Mouse (Mus musculus) retina, postnatal 7 days (tissue): ENCODE data around the gene Rab2b.

Experiments
- DNase-seq: peaks from one replicate; pipeline ENCODE4 v3.0.0-alpha.2; 2012; ENCODE audit warnings: low read depth, low spot score

The Rab2b gene

DNA sequence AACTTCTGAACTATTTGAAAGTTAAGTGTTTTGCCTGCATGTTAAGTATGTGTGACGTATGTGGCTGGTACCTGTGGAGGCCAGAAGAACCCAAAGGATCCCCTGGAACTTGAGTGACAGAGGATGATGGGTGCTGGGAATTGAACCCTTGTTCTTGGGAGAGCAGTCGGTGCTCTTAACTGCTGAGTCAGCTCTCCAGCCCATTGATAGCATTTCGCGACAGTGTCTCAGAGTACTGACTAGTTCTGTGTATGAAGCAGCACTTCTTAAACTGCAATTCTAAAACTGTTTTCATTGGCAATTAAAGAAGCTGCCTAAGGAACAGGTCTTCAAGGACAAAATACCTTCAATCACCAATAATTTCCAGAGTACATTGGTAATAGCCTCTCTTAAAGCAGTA lies 2.1 kb downstream of the Rab2b start:
- DNase-seq: no peak

DNA sequence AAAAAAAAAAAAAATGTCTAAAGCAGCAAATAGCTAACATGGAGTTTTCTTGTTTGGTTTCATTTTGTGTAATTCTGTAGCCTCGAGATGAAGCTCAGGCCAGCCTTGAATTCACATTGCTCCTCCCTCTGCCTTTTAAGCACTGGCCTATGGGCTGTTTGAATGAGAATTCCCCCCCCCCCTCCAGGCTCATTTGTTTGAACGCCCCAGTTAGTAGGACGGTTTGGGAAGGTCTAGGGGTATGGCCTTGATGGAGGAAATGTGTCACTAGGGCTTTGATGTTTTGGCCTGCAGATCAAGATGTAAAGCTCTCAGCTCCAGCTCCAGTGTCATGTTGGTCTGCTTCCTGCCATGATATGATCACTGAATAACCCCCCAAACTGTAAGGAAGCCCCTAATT lies 6.6 kb downstream of the Rab2b start:
- no peak for DNase-seq

DNA sequence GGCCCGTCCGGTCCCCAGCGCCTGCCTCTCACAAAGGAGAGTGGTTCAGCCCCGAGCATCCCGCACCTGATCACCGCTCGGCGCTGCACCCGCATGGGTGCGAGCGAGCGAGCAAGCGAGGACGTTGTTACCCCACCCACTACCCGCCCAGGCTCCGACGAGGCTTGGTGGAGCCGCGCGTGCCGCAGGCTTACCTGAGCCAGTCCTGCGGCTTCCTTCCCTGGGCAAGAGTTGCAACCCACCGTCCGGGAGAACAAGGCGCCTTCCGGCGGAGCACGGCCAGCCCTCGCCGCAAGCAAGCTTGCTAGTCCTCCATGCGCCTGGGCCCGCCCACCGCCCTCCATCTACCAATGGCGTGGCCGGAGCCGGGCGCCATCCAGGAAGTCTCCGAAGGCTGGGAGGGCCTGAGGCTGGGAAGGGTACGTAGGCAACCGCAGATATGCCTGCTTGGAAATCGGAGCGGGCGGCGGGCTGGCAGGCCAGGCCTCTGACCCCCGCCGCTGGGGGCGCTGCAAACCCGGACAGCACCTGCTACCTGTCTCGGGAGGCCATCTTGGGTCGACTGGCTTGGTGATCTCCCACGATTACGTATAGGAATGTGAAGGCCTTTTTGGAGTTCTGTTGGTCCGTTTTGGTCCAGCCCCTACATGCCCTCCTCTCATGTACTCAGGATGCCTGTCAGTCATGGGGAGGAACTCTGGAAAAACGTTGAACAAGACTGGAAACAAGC lies 21.7 kb downstream of the Rab2b start, which contains the start of gene Chd8:
Gene Chd8 (minus strand): TSS at position 297 of the 730 bp plus-strand sequence.
- DNase-seq: peak; percentile 94

DNA sequence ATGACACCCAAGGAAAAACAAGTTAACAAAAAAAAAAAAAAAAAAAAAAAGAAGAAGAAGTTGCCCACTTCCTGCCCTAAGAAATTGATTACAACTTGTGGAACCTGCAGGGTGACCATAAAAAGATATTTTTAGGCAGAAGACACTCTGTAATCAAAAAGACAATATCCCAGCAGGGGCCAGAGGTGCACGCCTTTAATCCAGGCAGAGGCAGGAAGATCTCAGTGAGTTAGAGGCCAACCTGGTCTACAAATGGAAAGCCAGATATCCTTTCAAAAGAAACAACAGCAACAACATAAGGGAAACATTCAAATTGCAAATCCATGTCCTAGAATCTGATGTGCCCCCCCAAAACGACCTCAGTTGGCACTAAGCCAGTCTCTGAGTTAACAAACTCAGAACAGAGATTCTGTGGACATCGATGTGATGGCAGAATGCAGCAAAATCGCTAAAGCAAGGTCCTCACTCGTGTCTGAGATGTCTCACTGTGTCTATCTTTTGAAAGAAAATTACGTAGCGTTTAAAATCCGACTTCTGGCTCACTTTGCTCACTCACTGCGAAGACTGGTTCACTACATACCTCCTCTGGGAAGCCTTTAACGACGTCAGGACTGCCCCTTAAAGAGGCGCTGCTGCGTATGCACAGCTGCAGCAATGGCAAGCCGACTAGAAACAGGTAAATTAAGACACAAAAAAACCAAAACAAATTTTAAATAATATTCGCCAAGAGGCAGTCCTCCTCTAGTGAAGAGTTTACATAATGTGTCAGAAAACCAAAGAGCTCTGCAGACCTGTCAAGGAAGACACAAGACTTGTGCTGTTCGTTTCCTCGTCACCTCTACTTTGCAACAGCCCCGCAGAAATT lies 22.8 kb downstream of the Rab2b start:
- DNase-seq: no peak

DNA sequence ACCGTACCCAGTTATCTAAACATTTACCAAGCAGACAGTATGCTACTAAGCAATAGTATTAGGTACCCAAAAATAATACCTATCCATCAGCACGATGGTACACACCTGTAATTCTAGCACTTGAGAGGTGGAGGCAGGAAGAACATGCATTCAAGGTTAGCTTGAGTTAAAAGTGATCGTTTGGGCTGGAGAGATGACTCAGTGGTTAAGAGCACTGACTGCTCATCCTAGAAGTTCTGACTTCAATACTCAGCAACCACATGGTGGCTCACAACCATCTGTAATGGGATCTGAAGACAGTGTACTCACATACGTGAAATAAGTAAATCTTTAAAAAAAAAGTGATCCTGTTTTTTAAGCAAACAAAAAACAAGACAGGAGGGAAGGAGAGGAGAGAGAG lies 33.2 kb downstream of the Rab2b start:
- no peak for DNase-seq

DNA sequence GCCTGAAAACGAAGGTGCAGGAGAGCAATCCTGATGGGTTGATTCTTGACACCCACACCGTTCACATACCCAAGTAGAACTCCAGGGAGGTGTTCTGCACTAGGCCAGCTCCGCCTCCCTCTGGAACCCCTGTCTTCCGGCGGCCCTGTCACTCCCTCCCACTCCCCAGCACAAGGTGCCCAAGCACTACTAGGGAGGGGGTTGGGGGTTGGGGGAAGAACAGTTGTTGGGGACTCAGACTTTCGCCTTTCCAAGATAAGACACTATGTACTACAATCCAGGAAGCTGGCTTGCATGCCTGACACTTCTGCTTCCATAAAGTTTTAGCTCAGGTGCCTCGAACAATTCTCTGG lies 34.7 kb downstream of the Rab2b start:
- no peak for DNase-seq

DNA sequence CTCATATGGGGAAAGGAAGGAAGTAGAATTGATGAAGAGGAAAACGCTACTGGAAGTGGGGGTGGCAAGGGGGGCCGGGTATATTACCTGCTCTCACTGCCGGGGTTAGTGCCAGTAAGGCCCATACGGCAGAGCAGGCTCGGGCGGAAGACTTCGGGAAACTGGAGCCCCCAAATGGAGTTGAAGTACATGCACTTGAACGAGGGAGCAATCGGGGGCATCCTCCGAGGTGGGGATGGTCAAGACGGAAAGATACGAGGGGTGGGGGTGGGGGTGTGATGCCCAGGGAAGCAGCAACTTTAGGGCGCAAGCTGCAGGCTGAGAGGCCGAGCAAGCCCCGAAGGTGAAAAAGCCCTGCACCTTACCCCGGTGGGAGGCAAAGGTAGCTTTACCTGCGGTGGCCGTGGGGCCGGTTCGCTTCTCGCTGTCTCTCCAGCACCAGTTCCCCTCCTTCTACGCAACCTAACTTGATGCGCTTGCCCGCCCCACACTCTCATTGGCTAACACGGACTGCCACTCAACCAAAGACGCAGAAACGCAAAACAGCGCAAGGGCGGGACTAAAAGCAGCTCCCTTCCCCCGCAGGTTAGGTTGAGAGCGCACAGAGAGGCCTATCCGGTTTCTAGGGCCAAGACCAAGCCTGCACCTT lies 35.2 kb downstream of the Rab2b start:
- DNase-seq: peak; percentile 100

DNA sequence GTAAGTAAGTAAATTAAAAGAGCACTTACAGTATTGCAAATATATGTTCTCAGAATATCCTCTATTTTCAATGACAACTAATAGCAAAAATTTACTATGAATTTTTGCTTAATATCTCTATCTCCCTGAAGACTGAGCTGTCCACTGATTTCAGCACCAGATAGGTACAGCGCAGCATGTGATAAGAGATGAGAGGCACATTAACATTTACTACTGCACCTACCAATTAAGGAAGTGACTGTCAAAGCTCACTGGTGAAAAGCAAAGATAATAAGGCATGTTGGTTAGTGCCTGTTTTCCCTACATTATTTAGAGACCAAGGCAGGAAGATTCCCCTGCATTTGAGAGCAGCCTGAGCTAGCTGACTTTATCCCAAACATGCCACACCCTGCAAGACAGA lies 43.1 kb downstream of the Rab2b start:
- no peak for DNase-seq

DNA sequence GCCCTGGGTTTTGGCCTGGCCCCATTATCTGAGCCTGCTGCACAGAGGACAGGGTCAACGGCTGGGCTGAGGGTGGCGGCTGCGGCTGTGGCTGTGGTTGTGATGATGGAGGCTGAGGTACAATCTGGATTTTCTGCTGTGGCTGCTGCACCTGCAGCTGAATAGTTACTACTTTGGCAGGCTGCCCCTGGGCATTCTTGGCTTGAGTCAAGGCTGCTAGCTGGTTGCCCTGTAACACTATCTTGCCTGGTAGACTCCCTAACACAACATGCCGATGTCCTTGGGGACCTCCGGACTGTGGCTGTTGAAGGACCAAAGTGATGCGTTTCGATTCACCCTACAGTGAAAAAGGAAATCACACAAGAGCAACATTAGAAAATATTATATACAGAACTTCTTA lies 44.2 kb downstream of the Rab2b start:
- DNase-seq: no peak

DNA sequence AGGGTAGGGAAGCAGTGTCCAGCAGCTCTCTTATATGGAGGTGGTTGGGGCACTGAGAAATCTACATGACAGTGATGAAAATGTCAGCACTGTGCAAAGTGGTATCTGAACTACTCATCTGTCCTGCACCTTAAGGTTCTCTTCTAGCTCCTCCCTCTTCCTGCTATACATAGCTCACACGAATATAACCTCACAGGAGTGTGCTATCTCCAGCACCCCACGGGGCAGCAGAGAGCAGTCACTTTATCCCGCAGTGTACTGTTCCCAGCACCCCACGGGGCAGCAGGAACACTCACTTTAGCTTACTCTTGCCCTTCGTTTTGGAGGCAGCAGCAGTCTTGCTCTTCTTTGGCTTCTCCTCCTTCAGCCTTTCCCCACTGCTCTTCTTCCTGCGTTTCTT lies 47.1 kb downstream of the Rab2b start:
- no peak for DNase-seq

DNA sequence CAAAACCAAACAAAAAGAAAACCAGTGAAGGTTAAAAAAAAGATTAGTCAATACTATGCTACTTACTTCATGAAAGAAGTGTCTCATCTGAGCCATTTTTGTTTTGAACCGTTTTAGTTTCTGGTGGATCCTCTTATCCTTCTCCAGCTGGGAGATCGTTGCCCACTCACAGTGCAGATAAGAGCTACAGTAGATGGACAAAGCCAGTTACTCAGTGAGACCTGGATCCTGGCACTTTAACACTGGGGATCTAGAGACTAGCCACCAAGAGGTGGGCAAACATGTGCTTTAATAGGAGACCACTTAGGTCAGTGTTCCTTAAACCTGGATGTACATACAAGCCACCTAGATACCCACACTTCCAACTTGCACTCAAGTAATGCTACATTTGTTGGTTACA lies 53.4 kb downstream of the Rab2b start:
- DNase-seq: no peak

DNA sequence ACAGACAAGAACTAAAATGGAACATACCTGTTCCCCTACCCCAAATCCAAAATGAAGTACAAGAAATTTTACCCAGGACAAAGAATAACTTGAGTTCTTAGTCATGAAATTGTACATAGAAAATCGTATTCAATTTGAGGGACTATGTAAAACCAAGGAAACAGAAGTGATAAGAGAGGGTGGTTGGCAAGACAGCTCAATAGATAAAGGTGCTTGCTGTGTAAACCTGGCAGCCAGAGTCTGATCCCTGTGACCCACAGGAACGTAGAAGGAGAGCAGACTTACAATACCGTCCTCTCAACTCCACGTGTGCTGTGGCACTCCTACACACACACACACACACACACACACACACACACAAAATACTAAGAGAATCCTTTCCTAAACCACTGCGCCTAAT lies 62.1 kb downstream of the Rab2b start:
- DNase-seq: no peak
